Mouse (Mus musculus) CH12.LX (cell line): Measurements from ENCODE around the gene Gm42715.

Experiments used
- EP300 ChIP-seq: IDR thresholded peaks from 2 replicates; pipeline ENCODE4 v1.6.1; 2011; ENCODE audit warnings: low read length, improper control_type of control experiment
- MAFK ChIP-seq: IDR thresholded peaks from 2 replicates; pipeline ENCODE4 v1.6.1; 2011; ENCODE audit warnings: low read length, improper control_type of control experiment; ENCODE audit not compliant: insufficient replicate concordance
- NELFE ChIP-seq: IDR thresholded peaks from 2 replicates; pipeline ENCODE4 v1.6.1; 2011; ENCODE audit warnings: low read depth, low read length, improper control_type of control experiment
- POLR2A ChIP-seq: IDR thresholded peaks from 2 replicates; pipeline ENCODE4 v1.6.1; 2011; ENCODE audit warnings: low read depth, mild to moderate bottlenecking, improper control_type of control experiment, low read length
- ZMIZ1 ChIP-seq: IDR thresholded peaks from 2 replicates; pipeline ENCODE4 v1.6.1; 2012; ENCODE audit warnings: low read depth, mild to moderate bottlenecking, inconsistent platforms, low read length, improper control_type of control experiment

GRCm38 (mm10) chr7:127596747-127597146 is 77.4 kb downstream of the Gm42715 start:
- TF ChIP-seq MAFK (no peak), NELFE (no peak), ZMIZ1 (no peak), EP300 (no peak), POLR2A (no peak)
